Mouse (Mus musculus): ENCODE data around the gene Rgs6.

The Rgs6 gene

GRCm38 (mm10) chr12:83100413-83100812 lies 512.3 kb downstream of the Rgs6 start:
- DNase-seq: no peak

GRCm38 (mm10) chr12:83100848-83101247 lies 512.8 kb downstream of the Rgs6 start:
- no peak for DNase-seq

DNA sequence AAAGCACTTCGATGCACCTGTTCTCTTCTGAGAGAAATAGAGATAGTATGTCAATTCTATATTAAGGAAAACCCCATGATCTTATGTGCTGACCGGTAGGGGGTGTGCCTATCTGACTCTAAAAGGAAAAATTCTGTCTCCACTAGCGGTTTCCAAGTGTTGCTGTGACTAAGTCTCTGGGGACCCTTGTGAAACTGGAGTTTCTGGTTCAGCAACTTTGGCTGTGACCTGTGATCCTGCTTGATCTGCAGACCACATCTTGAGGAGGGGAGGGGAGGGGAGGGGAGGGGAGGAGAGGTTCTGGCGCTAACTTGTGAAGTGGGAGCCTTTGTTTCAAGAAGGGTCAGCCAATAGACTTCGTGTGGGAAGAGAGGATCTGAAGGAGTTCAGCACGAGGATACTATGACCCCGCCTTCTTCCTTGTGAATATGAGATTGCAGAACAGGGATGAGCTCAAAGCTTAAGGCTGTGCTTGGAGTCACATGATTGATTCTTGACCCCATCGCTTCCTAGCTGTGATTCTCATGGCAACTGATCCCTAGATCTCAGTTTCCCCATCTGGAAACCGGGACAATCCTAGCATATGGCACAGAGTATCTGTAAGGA lies 517.5 kb downstream of the Rgs6 start:
- no peak for DNase-seq

DNA sequence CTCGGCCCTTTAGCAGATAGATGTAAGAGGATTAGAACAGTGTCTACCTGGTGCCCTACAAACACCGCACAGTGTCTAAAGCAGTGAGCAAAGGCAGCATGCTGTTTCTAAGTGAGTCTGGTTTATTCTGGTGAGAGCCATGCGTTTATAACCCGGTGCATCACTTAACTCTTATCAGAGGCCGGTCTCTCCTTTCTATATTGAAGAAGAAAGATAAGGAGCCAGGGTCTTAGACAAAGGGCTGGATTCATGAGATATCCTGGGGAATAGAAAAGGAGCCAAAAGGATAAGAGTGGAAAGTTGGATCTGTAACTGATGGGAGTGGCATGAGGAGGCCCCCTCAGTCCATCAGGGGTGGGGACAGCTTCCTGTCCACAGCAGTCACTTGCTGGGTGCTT lies 518.0 kb downstream of the Rgs6 start:
- no peak for DNase-seq

DNA sequence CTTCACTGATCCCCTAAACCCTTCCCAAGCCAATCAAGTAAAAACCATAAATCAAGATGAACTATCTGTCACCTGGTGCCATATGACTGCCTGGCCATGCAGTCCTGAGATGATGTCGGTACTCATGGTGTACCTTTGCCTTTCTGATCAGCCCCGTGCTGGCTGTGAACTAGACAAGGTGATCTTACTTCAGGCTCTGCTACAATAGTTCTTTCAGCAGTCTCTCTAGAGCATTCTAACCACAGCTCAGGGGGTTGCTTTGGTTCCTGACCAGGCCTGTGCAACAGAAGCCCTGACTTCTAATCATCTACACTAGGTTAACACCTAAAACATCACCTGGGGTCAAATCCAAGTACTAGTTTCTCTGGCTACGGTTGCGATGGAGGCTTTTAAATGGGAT lies 521.4 kb downstream of the Rgs6 start:
- DNase-seq: no peak

- DNase-seq: no peak
Measured at GRCm38 (mm10) chr12:83109891-83110630, 522.0 kb downstream of the Rgs6 start.

- no peak for DNase-seq
Measured at GRCm38 (mm10) chr12:83110711-83111110, 522.6 kb downstream of the Rgs6 start.

GRCm38 (mm10) chr12:83112283-83112682 lies 524.2 kb downstream of the Rgs6 start:
- DNase-seq: no peak

GRCm38 (mm10) chr12:83112901-83113628 lies 525.0 kb downstream of the Rgs6 start:
- DNase-seq: no peak

GRCm38 (mm10) chr12:83113971-83114370 lies 525.9 kb downstream of the Rgs6 start:
- peak; percentile 41 for DNase-seq

- DNase-seq: peak; percentile 76
Measured at GRCm38 (mm10) chr12:83114396-83115053, 526.4 kb downstream of the Rgs6 start.

- DNase-seq: no peak
Measured at GRCm38 (mm10) chr12:83124111-83124510, 536.0 kb downstream of the Rgs6 start.

GRCm38 (mm10) chr12:83125284-83125683 lies 537.2 kb downstream of the Rgs6 start:
- no peak for DNase-seq

DNA sequence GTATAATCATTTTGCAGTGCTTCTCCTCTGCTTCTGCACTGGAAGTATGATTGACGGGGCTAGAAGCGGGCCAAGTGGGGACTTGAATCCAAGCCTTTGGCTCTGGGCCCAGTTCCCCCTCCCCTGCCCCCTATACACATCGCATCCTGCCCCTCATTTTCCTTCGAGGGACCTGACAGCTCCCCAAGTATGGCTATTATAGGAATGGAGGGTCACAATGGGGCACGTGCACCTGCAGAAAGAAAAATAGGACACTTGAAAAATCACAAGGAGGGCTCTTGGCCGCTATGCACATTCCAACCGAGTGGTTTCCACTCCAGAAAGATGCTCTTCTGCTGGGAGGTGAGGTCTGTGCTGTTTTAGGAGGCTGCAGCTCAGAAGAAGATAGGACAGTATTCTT lies 538.8 kb downstream of the Rgs6 start:
- DNase-seq: no peak

DNA sequence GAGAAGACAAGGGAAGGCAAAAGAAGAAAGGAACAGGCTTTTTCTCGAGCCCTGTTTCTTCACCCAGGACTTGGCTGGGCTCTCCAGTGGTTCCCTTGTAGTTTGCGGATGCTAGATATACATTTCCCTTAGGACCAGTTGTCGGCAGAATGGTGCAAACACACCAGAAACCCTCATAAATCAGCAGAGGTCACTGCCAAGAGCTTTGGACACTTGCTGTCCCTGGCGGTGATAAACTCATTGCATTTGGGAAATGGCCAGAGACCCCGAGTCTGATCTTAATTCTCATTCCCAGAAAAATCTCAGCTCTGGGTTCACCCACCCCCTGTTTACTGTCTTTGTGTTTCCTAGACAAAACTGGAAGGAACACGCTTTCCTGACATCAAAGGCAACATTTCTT lies 539.9 kb downstream of the Rgs6 start:
- DNase-seq: no peak

- no peak for DNase-seq
Measured at GRCm38 (mm10) chr12:83128606-83129005, 540.5 kb downstream of the Rgs6 start.

DNA sequence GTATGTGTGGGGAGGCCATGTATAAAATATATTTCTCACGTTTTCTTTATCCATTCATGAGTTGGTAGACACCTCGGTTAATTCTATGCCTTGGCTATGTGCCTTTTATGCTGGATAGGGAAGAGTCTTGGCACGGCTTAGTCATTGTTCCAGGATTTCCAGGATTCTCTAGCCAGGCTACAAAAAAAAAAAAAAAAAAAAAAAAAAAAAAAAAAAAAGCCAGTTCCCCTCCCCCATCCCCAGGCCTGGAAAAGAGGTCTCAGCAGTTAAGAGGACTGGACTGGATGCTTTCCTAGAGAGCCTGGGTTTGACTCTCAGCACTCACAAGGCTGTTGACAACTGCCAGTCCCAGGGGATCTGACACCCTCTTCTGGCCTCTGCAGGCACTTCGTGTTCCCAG lies 543.3 kb downstream of the Rgs6 start:
- DNase-seq: no peak

DNA sequence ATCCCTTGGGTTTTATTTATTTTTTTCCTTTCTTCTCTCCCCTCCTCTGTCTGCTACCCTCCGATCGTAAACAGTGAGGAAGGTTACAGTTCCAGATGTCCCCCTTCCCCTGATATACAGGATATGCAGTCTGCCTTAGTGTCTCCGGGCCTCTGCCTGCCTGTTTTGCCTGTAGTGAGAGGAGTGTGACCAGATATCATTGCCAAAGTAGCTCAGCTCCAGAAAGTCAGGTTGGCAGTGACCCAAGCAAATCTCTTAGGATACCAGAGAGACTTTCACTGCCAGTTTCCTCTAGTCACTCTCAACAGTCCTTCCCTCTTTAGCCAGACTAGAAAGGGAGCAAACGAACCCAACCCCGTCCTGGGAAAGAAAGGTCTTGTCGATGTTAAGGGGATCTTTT lies 545.7 kb downstream of the Rgs6 start:
- DNase-seq: peak; percentile 64

DNA sequence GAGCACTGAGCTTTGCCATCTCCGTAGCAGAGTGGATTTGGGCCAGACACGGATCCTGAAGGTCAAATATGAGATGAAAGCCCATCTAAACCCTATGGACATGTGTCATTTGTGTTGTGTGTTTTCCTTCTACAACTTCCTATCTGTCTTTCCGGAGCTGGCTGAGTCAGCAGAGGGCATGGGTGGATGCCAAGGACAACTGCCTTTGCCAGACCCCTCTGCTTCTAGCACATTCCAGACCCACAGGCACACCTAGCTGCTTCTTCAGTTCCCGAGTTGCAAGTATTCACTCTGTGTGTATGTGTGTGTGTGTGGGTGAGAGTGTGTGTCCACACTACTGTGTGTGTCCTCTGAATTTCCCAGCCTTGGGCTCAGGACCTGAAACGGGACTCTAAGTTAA lies 547.9 kb downstream of the Rgs6 start:
- no peak for DNase-seq

DNA sequence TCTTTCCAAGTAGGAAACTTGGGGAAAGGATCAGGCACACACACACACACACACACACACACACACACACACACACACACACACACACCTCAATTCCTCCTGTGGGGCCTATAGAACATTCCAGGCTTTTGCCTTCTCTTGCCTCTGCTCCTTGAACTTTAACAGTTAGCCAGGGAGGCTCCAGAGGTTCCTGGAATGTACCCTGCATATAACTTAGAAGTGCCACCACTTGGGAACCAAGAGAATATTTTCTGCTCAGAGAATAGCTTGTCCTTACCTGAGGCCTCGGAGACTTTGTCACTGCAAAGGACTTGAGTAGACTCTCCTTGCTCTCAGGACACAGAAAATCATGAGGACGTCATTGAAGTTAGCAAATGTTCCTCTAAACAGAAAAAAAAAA lies 548.4 kb downstream of the Rgs6 start:
- DNase-seq: no peak

DNA sequence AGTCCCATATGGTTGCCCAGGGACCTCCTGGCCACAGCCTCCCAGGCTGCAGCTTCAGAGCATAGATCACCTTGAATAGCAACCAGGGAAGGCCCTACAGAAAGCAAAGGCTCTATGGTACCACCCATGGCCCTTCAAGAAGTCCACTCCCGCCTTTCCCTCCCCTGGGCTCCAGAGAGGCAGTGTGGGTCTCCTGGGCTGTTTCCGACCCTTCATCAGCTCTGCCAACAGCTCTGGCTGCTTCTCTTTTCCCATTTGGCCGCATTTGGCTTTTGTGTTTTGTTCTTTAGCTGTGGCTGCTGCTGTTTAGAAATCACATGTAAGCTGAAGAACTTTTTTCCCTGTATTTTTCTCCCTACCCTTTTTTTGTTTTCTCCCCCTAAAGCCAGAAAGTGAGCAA lies 548.9 kb downstream of the Rgs6 start:
- no peak for DNase-seq

GRCm38 (mm10) chr12:83141164-83141563 lies 553.1 kb downstream of the Rgs6 start:
- DNase-seq: no peak

GRCm38 (mm10) chr12:83142507-83142906 lies 554.4 kb downstream of the Rgs6 start:
- no peak for DNase-seq

- no peak for DNase-seq
Measured at GRCm38 (mm10) chr12:83143071-83143470, 555.0 kb downstream of the Rgs6 start.
